Comparison of ENCODE assay signal across 8 mouse cellular contexts in genomic region chr1:172391807-172392581, GRCm38 (mm10). TPM values are rescaled to one million over a fixed set of nuclear protein-coding genes. Genes with fewer than 3 reads are reported as not detected.
A peak's percentile ranks its signal among the peaks of the same experiment; 100 is the strongest.
DNase-seq lines count a peak whose midpoint lies in the region; ATAC-seq and TF ChIP-seq lines count a peak whose summit lies in the region.

No protein-coding gene starts in this region.

- H3K27me3 ChIP-seq in heart, embryonic 11.5 days (ENCODE audit: control insufficient read depth, insufficient read depth, low read length): peaks cover 6% of the 10 kb centered on the region
- H3K27me3 ChIP-seq in heart, adult 2 months (ENCODE audit: control insufficient read depth, insufficient read depth, low read length): peaks cover 3% of the 10 kb centered on the region
- no peaks in the 10 kb centered on the region for H3K27me3 ChIP-seq in forebrain, embryonic 15.5 days
- H3K27me3 ChIP-seq in limb, embryonic 15.5 days: no peaks in the 10 kb centered on the region
- H3K27me3 ChIP-seq in thymus, adult 2 months (ENCODE audit: control insufficient read depth, insufficient read depth, low read length): no peaks in the 10 kb centered on the region

- H3K27ac ChIP-seq in heart, embryonic 11.5 days (ENCODE audit: low read depth, low read length): no peak overlapping the region
- no peak overlapping the region for H3K27ac ChIP-seq in heart, adult 2 months
- H3K27ac ChIP-seq in forebrain, embryonic 15.5 days (replicated peaks): 0 out of 2 replicates have a peak overlapping the region, but pooled peaks have one; percentile 11
- no peak overlapping the region for H3K27ac ChIP-seq in limb, embryonic 15.5 days
- no peak overlapping the region for H3K27ac ChIP-seq in thymus, adult 2 months (ENCODE audit: control insufficient read depth, insufficient read depth, low read length)

- no peaks in the 10 kb centered on the region for H3K9me3 ChIP-seq in heart, embryonic 11.5 days (replicated peaks; ENCODE audit: control insufficient read depth, low read length)
- no peaks in the 10 kb centered on the region for H3K9me3 ChIP-seq in forebrain, embryonic 15.5 days
- H3K9me3 ChIP-seq in limb, embryonic 15.5 days: no peaks in the 10 kb centered on the region

- ATAC-seq in heart, embryonic 11.5 days (replicated peaks; ENCODE audit: insufficient number of reproducible peaks, low FRiP score, low TSS enrichment): no peak
- peak; percentile 44; the same call in 1 of the 2 replicates for ATAC-seq in forebrain, embryonic 15.5 days (replicated peaks)
- no peak for ATAC-seq in limb, embryonic 15.5 days (ENCODE audit: insufficient number of reproducible peaks, low FRiP score, low TSS enrichment, low read depth)

- no peak for TF ChIP-seq POLR2A in heart, adult 2 months (IDR thresholded peaks at IDR 0.05; ENCODE audit: insufficient read depth, low read depth, low read length)
- TF ChIP-seq POLR2A in thymus, adult 2 months (IDR thresholded peaks at IDR 0.05; ENCODE audit: control insufficient read depth, extremely low read depth, insufficient read depth, low read length, poor library complexity): no peak

- TF ChIP-seq EP300 in heart, adult 2 months (IDR thresholded peaks at IDR 0.05; ENCODE audit: insufficient read depth, low read depth, low read length): no peak

- H3K79me2 ChIP-seq in heart, adult 2 months (replicated peaks; ENCODE audit: control insufficient read depth, insufficient read depth, low read length): no peaks in the 10 kb centered on the region

- 17% methylated on average over 20 of the region's 20 CpGs for WGBS in heart, embryonic 11.5 days (ENCODE audit: insufficient replicate concordance)
- WGBS in heart, adult 2 months: 25% methylated on average over 20 of the region's 20 CpGs
- WGBS in forebrain, embryonic 15.5 days: 10% methylated on average over 20 of the region's 20 CpGs
- WGBS in limb, embryonic 15.5 days: 13% methylated on average over 20 of the region's 20 CpGs
- WGBS in thymus, adult 2 months: 82% methylated on average over 20 of the region's 20 CpGs

- no peak overlapping the region; the same call in 1 of the 2 replicates for H3K4me3 ChIP-seq in heart, embryonic 11.5 days (ENCODE audit: low read depth, low read length)
- no peak overlapping the region for H3K4me3 ChIP-seq in heart, adult 2 months
- peak overlapping the region; percentile 18 for H3K4me3 ChIP-seq in forebrain, embryonic 15.5 days
- H3K4me3 ChIP-seq in limb, embryonic 15.5 days: no peak overlapping the region
- H3K4me3 ChIP-seq in thymus, adult 2 months (ENCODE audit: control insufficient read depth, insufficient read depth, low read length): no peak overlapping the region

- H3K36me3 ChIP-seq in heart, embryonic 11.5 days (ENCODE audit: control insufficient read depth, insufficient read depth, low read length): no peaks in the 10 kb centered on the region
- no peaks in the 10 kb centered on the region for H3K36me3 ChIP-seq in heart, adult 2 months (ENCODE audit: control insufficient read depth, insufficient read depth, low read length)
- H3K36me3 ChIP-seq in forebrain, embryonic 15.5 days: no peaks in the 10 kb centered on the region
- H3K36me3 ChIP-seq in limb, embryonic 15.5 days: no peaks in the 10 kb centered on the region
- no peaks in the 10 kb centered on the region for H3K36me3 ChIP-seq in thymus, adult 2 months (ENCODE audit: control insufficient read depth, insufficient read depth, low read length)

- peak overlapping the region; percentile 47 for H3K4me2 ChIP-seq in heart, embryonic 11.5 days
- peak overlapping the region; percentile 45 for H3K4me2 ChIP-seq in forebrain, embryonic 15.5 days (replicated peaks)
- peak overlapping the region; percentile 31 for H3K4me2 ChIP-seq in limb, embryonic 15.5 days

- intact Hi-C loops in heart, adult 2 months (cut with DNase I): no loop called here

- DNase-seq in heart, adult 2 months: no peak
- peak; percentile 28 for DNase-seq in Muller cell, postnatal 12 days (ENCODE audit: inconsistent ontology term)
- no peak for DNase-seq in thymus, adult 2 months
- DNase-seq in spleen, postnatal 10 days (ENCODE audit: low spot score in 2 of 2): no peak
- DNase-seq in spleen, postnatal 14 days (ENCODE audit: low spot score in 2 of 2): no peak

- no peak for TF ChIP-seq CTCF in heart, adult 2 months (IDR thresholded peaks at IDR 0.05)
- no peak for TF ChIP-seq CTCF in thymus, adult 2 months (IDR thresholded peaks at IDR 0.05; ENCODE audit: borderline replicate concordance, control insufficient read depth, extremely low read depth, insufficient read depth, low read length, poor library complexity)

- no peak overlapping the region for H3K9ac ChIP-seq in heart, embryonic 11.5 days (ENCODE audit: low read depth, low read length)
- no peak overlapping the region for H3K9ac ChIP-seq in heart, adult 2 months (ENCODE audit: low read depth, low read length)
- peak overlapping the region; percentile 10; the same call in 1 of the 2 replicates for H3K9ac ChIP-seq in forebrain, embryonic 15.5 days (replicated peaks)
- H3K9ac ChIP-seq in limb, embryonic 15.5 days: no peak overlapping the region

- H3K4me1 ChIP-seq in heart, embryonic 11.5 days (ENCODE audit: control insufficient read depth, insufficient read depth, low read length): no peaks in the 10 kb centered on the region
- H3K4me1 ChIP-seq in heart, adult 2 months (ENCODE audit: control insufficient read depth, insufficient read depth, low read length): no peaks in the 10 kb centered on the region
- H3K4me1 ChIP-seq in forebrain, embryonic 15.5 days: peaks cover 9% of the 10 kb centered on the region
- peaks cover 10% of the 10 kb centered on the region for H3K4me1 ChIP-seq in limb, embryonic 15.5 days
- H3K4me1 ChIP-seq in thymus, adult 2 months (replicated peaks; ENCODE audit: control insufficient read depth, insufficient read depth, low read length): peaks cover 2% of the 10 kb centered on the region; the same call in 1 of the 2 replicates

RNA-seq across cellular contexts. Expression of gene Pigm, which starts 15.6 kb away (rescaled TPM):
- 8.8 and 9.8 TPM in 2 replicates for polyA plus RNA-seq in heart, embryonic 11.5 days (2014; fragmentation: Nextera tagmentation; extraction: Ambion mirVana)
- 1 to 10 TPM; 3.8 to 4.2 TPM for total RNA-seq in heart, adult 2 months (2021)
- polyA plus RNA-seq in heart, adult 2 months (2012; rRNA removed): 3.3 and 3.7 TPM in 2 replicates
- polyA plus RNA-seq in forebrain, embryonic 15.5 days (2015; fragmentation: Nextera tagmentation; extraction: Ambion mirVana): 4.7 TPM in 2 replicates
- polyA plus RNA-seq in limb, embryonic 15.5 days (2015; fragmentation: Nextera tagmentation; extraction: Ambion mirVana): 4.9 and 5.2 TPM in 2 replicates
- 20.8 and 25.3 TPM in 2 replicates for polyA plus RNA-seq in thymus, adult 2 months (2012; rRNA removed)

RNA-seq across cellular contexts. Expression of gene Kcnj10, which starts 51.0 kb away (rescaled TPM):
- polyA plus RNA-seq in heart, embryonic 11.5 days (2014; fragmentation: Nextera tagmentation; extraction: Ambion mirVana): 0.09 TPM in 1 of 2 replicates, not detected in the other
- under 1 TPM; 0.07 to 0.08 TPM for total RNA-seq in heart, adult 2 months (2021)
- 0.26 and 0.27 TPM in 2 replicates for polyA plus RNA-seq in heart, adult 2 months (2012; rRNA removed)
- 1.7 and 1.9 TPM in 2 replicates for polyA plus RNA-seq in forebrain, embryonic 15.5 days (2015; fragmentation: Nextera tagmentation; extraction: Ambion mirVana)
- 0.04 and 0.05 TPM in 2 replicates for polyA plus RNA-seq in limb, embryonic 15.5 days (2015; fragmentation: Nextera tagmentation; extraction: Ambion mirVana)
- 3.2 and 3.9 TPM in 2 replicates for polyA plus RNA-seq in thymus, adult 2 months (2012; rRNA removed)
